Mouse (Mus musculus): ENCODE results near the gene Zfp687. TPM values are rescaled to one million over a fixed set of nuclear protein-coding genes. Genes with fewer than 3 reads are reported as not detected.

Gene Zfp687
- polyA plus RNA-seq (2015; fragmentation: Nextera tagmentation; extraction: Ambion mirVana): 9.9 and 10.1 TPM in 2 replicates

GRCm38 (mm10) chr3:95015337-95015872, at the start of gene Zfp687:
Gene Zfp687, minus strand, starts transcription at chr3:95015448.
- H3K4me1 ChIP-seq (ENCODE audit: insufficient read depth, low read depth, low read length): peaks cover 5% of the 10 kb centered on the region; the same call in 1 of the 2 replicates
- DNase-seq (ENCODE audit: low spot score) (peak; percentile 100), ATAC-seq (peak; percentile 97)
- TF ChIP-seq EP300 (IDR thresholded peaks at IDR 0.05): no peak
- no peak for TF ChIP-seq CTCF (IDR thresholded peaks at IDR 0.05)
- peak within 1 kb of the TSS; percentile 64 for H3K9ac ChIP-seq (replicated peaks; ENCODE audit: low read depth)
- H3K27me3 ChIP-seq (replicated peaks; ENCODE audit: insufficient read depth, low read length): no peaks in the 10 kb centered on the region
- peaks cover 6% of the 10 kb centered on the region; the same call in 1 of the 2 replicates for H3K36me3 ChIP-seq (ENCODE audit: insufficient read depth, low read length)
- H3K27ac ChIP-seq (ENCODE audit: low read length): peak within 1 kb of the TSS; percentile 90
- H3K4me2 ChIP-seq (replicated peaks; ENCODE audit: low read depth, low read length): peak within 1 kb of the TSS; percentile 92
- peak within 1 kb of the TSS; percentile 85 for H3K4me3 ChIP-seq (ENCODE audit: low read depth, low read length)
- H3K9me3 ChIP-seq (ENCODE audit: low read length): no peaks in the 10 kb centered on the region
- WGBS: under 1% methylated on average over 23 of the region's 37 CpGs

GRCm38 (mm10) chr3:95063741-95064140, 48.5 kb upstream of the Zfp687 start:
- 92% methylated on average over 4 of the region's 4 CpGs for WGBS
- no peak overlapping the region for H3K9ac ChIP-seq (replicated peaks; ENCODE audit: low read depth)

DNA sequence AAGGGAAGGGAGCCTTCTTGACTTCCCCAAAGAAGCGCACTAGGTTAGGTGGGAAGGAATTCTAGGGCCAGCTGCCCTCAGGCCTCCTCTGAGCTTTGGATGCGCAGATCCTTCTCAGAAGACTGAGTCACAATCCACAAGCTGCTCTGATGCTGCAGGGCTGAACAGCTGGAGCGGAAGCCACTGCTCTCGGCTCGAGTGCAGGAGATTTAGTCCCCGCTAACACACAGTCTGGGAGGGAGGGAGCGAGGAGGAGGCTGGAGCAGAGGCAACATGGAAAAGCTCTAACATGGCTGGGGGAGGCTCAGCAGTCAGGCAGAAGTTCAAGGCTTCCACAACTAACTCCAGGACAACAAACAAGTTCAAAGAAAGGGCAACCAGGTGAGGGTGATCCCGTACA, 42.8 kb upstream of the Zfp687 start:
- Histone ChIP-seq H3K27ac (ENCODE audit: low read length) (no peak overlapping the region), H3K9ac (replicated peaks; ENCODE audit: low read depth) (no peak overlapping the region), H3K36me3 (ENCODE audit: insufficient read depth, low read length) (peaks cover 25% of the 10 kb centered on the region), H3K9me3 (ENCODE audit: low read length) (no peaks in the 10 kb centered on the region), H3K4me1 (ENCODE audit: insufficient read depth, low read depth, low read length) (no peaks in the 10 kb centered on the region), H3K4me3 (ENCODE audit: low read depth, low read length) (no peak overlapping the region), H3K27me3 (replicated peaks; ENCODE audit: insufficient read depth, low read length) (no peaks in the 10 kb centered on the region), H3K4me2 (replicated peaks; ENCODE audit: low read depth, low read length) (no peak overlapping the region)
- TF ChIP-seq CTCF (IDR thresholded peaks at IDR 0.05): no peak
- no peak for TF ChIP-seq EP300 (IDR thresholded peaks at IDR 0.05)
- WGBS: 84% methylated on average over 8 of the region's 8 CpGs
- DNase-seq (ENCODE audit: low spot score): no peak
- ATAC-seq: no peak

More at GRCm38 (mm10) chr3:95063741-95064140, 48.5 kb upstream of the Zfp687 start:
- no peaks in the 10 kb centered on the region for H3K9me3 ChIP-seq (ENCODE audit: low read length)
- TF ChIP-seq CTCF (IDR thresholded peaks at IDR 0.05) (no peak), EP300 (IDR thresholded peaks at IDR 0.05) (no peak)
- peaks cover 62% of the 10 kb centered on the region for H3K36me3 ChIP-seq (ENCODE audit: insufficient read depth, low read length)
- H3K4me2 ChIP-seq (replicated peaks; ENCODE audit: low read depth, low read length): no peak overlapping the region
- DNase-seq (ENCODE audit: low spot score) (no peak), ATAC-seq (no peak)
- H3K4me3 ChIP-seq (ENCODE audit: low read depth, low read length): no peak overlapping the region
- no peak overlapping the region for H3K27ac ChIP-seq (ENCODE audit: low read length)
- H3K27me3 ChIP-seq (replicated peaks; ENCODE audit: insufficient read depth, low read length): no peaks in the 10 kb centered on the region
- H3K4me1 ChIP-seq (ENCODE audit: insufficient read depth, low read depth, low read length): no peaks in the 10 kb centered on the region

DNA sequence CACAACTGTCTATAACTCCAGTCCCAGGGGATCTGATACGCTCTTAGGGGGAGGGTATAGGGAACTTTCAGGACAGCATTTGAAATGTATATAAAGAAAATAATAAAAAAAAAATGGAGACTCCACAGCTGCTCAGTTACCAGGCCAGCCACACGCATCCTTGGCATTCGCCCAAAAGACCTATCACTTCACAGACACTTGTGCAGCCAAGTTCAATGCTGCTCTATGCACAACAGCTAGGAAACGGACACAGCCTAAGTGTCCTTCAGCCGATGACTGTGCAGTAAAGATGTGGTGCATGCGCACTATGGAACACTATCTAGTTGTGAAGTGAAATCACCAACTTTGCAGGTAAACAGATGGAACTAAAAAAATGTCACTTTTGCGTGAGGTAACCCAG, 41.0 kb upstream of the Zfp687 start:
- Histone ChIP-seq H3K27ac (ENCODE audit: low read length) (no peak overlapping the region), H3K9ac (replicated peaks; ENCODE audit: low read depth) (no peak overlapping the region), H3K36me3 (ENCODE audit: insufficient read depth, low read length) (peaks cover 16% of the 10 kb centered on the region; the same call in 1 of the 2 replicates), H3K9me3 (ENCODE audit: low read length) (no peaks in the 10 kb centered on the region), H3K4me3 (ENCODE audit: low read depth, low read length) (no peak overlapping the region), H3K27me3 (replicated peaks; ENCODE audit: insufficient read depth, low read length) (no peaks in the 10 kb centered on the region), H3K4me1 (ENCODE audit: insufficient read depth, low read depth, low read length) (no peaks in the 10 kb centered on the region), H3K4me2 (replicated peaks; ENCODE audit: low read depth, low read length) (no peak overlapping the region)
- no peak for TF ChIP-seq CTCF (IDR thresholded peaks at IDR 0.05)
- no peak for TF ChIP-seq EP300 (IDR thresholded peaks at IDR 0.05)
- WGBS: 60% methylated on average over 7 of the region's 7 CpGs
- DNase-seq (ENCODE audit: low spot score) (peak; percentile 37), ATAC-seq (peak; percentile 27; the same call in 1 of the 2 replicates)

- Histone ChIP-seq H3K27ac (ENCODE audit: low read length) (peak overlapping the region; percentile 32; the same call in 1 of the 2 replicates), H3K4me2 (replicated peaks; ENCODE audit: low read depth, low read length) (no peak overlapping the region), H3K27me3 (replicated peaks; ENCODE audit: insufficient read depth, low read length) (no peaks in the 10 kb centered on the region), H3K9me3 (ENCODE audit: low read length) (no peaks in the 10 kb centered on the region), H3K4me3 (ENCODE audit: low read depth, low read length) (no peak overlapping the region), H3K9ac (replicated peaks; ENCODE audit: low read depth) (no peak overlapping the region), H3K36me3 (ENCODE audit: insufficient read depth, low read length) (peaks cover under 1% of the 10 kb centered on the region; the same call in 1 of the 2 replicates), H3K4me1 (ENCODE audit: insufficient read depth, low read depth, low read length) (no peaks in the 10 kb centered on the region)
- DNase-seq (ENCODE audit: low spot score): peak; percentile 24
- 26% methylated on average over 10 of the region's 10 CpGs for WGBS
- ATAC-seq: peak; percentile 77
- no peak for TF ChIP-seq EP300 (IDR thresholded peaks at IDR 0.05)
- no peak for TF ChIP-seq CTCF (IDR thresholded peaks at IDR 0.05)
These were observed 39.4 kb upstream of the Zfp687 start for GRCm38 (mm10) chr3:95054481-95055260.

- no peaks in the 10 kb centered on the region for H3K4me1 ChIP-seq (ENCODE audit: insufficient read depth, low read depth, low read length)
- peak; percentile 68 for ATAC-seq
- no peaks in the 10 kb centered on the region for H3K27me3 ChIP-seq (replicated peaks; ENCODE audit: insufficient read depth, low read length)
- no peak overlapping the region for H3K27ac ChIP-seq (ENCODE audit: low read length)
- H3K4me2 ChIP-seq (replicated peaks; ENCODE audit: low read depth, low read length): no peak overlapping the region
- H3K9ac ChIP-seq (replicated peaks; ENCODE audit: low read depth): no peak overlapping the region
- TF ChIP-seq CTCF (IDR thresholded peaks at IDR 0.05) (peak; percentile 87), EP300 (IDR thresholded peaks at IDR 0.05) (no peak)
- 48% methylated on average over 3 of the region's 3 CpGs for WGBS
- H3K4me3 ChIP-seq (ENCODE audit: low read depth, low read length): no peak overlapping the region
- DNase-seq (ENCODE audit: low spot score): peak; percentile 87
- no peaks in the 10 kb centered on the region for H3K9me3 ChIP-seq (ENCODE audit: low read length)
- no peaks in the 10 kb centered on the region for H3K36me3 ChIP-seq (ENCODE audit: insufficient read depth, low read length)
These were observed 38.5 kb upstream of the Zfp687 start for GRCm38 (mm10) chr3:95053701-95054100.
